Mouse (Mus musculus) testis, adult 2 months (tissue): ENCODE data around the gene Gm49358.

Experiments used
- CTCF ChIP-seq: fragments of 200-500 bp; IDR thresholded peaks from 2 replicates; pipeline ENCODE4 v1.5.1; 2012; ENCODE audit warnings: low read depth, mild to moderate bottlenecking, inconsistent platforms, low read length, moderate library complexity; ENCODE audit not compliant: control insufficient read depth, insufficient read depth, insufficient replicate concordance
- POLR2A ChIP-seq: fragments of 200-500 bp; IDR thresholded peaks from 2 replicates; pipeline ENCODE4 v1.6.1; 2012; ENCODE audit warnings: low read depth, mild to moderate bottlenecking, inconsistent platforms, low read length, moderate library complexity; ENCODE audit not compliant: control insufficient read depth

DNA sequence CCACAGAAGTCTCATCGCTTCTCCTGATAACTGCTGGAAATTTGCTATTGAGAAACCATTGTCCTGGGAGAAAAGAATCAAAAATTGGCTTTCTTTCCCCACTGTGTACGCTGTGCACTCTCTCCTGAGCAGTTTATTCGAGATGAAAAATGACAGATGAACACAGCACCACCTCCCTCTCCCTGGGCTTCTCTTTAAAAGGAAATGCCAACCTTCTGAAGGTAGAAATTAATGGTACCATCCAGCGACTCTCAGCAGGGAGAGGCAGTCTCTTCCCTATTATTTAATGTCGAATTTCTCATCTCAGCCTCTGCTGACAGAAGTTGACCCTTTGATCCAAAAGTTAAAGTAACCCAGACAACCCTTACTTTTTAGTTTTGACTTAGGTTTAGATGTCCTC is 5.4 kb downstream of the Gm49358 start:
- TF ChIP-seq POLR2A = no peak
- TF ChIP-seq CTCF = no peak
